Mouse (Mus musculus): ENCODE measurements at regions not wholly inside any gene's neighbourhood (a gene's known extent, or its start where the extent isn't known, plus 50 kb on each side); places are given as distances from the start of the nearest gene placed in this dataset.

DNA sequence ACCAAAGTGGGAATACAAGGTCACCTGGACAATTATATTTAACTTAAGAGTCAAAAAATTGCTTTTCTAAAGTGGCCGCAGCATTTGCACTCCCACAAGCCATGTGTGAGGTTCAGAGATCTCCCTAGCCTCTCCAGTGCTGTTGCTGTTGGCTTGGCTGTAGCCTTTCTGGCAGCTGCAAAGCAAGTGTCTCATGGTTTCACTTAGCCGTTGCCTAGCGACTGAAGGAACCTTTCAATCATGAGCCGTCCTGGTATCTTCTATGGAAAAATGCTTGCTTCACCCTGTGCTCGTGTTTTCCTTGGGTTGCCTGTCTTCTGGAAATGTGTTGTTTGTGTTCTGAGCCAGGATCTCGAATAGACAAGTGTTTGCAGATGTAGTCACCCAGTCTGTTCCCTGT lies 367.9 kb downstream of the Glrx3 start:
- TF ChIP-seq TAL1 (IDR thresholded peaks at IDR 0.05; ENCODE audit: low read length) (no peak), GATA1 (IDR thresholded peaks at IDR 0.05; ENCODE audit: low read length) (no peak)
